Mouse (Mus musculus): ENCODE results near the gene 2810408A11Rik.
"Not testable (repeated sequence)": the region's sequence is repeated elsewhere in the genome, so short reads cannot be mapped to it uniquely, and the experiment has no call there.

2810408A11Rik gene

GRCm38 (mm10) chr11:69930967-69931537 is 30.3 kb upstream of the 2810408A11Rik start:
- no peak for DNase-seq

- DNase-seq, result not testable (repeated sequence)
These were observed 29.4 kb upstream of the 2810408A11Rik start for GRCm38 (mm10) chr11:69930176-69930575.

- no peak for DNase-seq
These were observed 28.9 kb upstream of the 2810408A11Rik start for GRCm38 (mm10) chr11:69929712-69930111.

GRCm38 (mm10) chr11:69927501-69927900 is 26.7 kb upstream of the 2810408A11Rik start:
- no peak for DNase-seq

- DNase-seq, result no peak
These were observed 22.0 kb upstream of the 2810408A11Rik start for GRCm38 (mm10) chr11:69922796-69923195.

GRCm38 (mm10) chr11:69922012-69922756 is 21.4 kb upstream of the 2810408A11Rik start:
- no peak for DNase-seq

- peak; percentile 100 for DNase-seq
These were observed 20.6 kb upstream of the 2810408A11Rik start, which contains the start of gene Eif5a for GRCm38 (mm10) chr11:69921114-69922011. Gene Eif5a (minus strand): TSS chr11:69921958.

GRCm38 (mm10) chr11:69920266-69921031 is 19.7 kb upstream of the 2810408A11Rik start:
- no peak for DNase-seq

- DNase-seq, result peak; percentile 84 to 88
These were observed 19.0 kb upstream of the 2810408A11Rik start for GRCm38 (mm10) chr11:69919661-69920265.

- no peak for DNase-seq
These were observed 18.3 kb upstream of the 2810408A11Rik start for GRCm38 (mm10) chr11:69919053-69919452.

GRCm38 (mm10) chr11:69918118-69918517 is 17.3 kb upstream of the 2810408A11Rik start:
- DNase-seq, result no peak

GRCm38 (mm10) chr11:69917379-69917948 is 16.7 kb upstream of the 2810408A11Rik start:
- no peak for DNase-seq

- DNase-seq, result not testable (repeated sequence)
These were observed 16.0 kb upstream of the 2810408A11Rik start for GRCm38 (mm10) chr11:69916652-69917378.

GRCm38 (mm10) chr11:69915667-69916627 is 15.2 kb upstream of the 2810408A11Rik start:
- DNase-seq, result no peak

GRCm38 (mm10) chr11:69914917-69915430 is 14.2 kb upstream of the 2810408A11Rik start:
- DNase-seq, result no peak

GRCm38 (mm10) chr11:69914372-69914764 is 13.6 kb upstream of the 2810408A11Rik start:
- no peak for DNase-seq

- peak; percentile 90 to 93 for DNase-seq
These were observed 13.0 kb upstream of the 2810408A11Rik start, which contains the start of gene Gps2 for GRCm38 (mm10) chr11:69913554-69914371. Gene Gps2 (plus strand): TSS chr11:69913888.
